Mouse (Mus musculus) lung, adult 2 months (tissue): Measurements from ENCODE around the gene Rell1.

Source experiments
- CTCF ChIP-seq: fragments of 200-500 bp; IDR thresholded peaks from 2 replicates; pipeline ENCODE4 v1.5.1; 2011; ENCODE audit warnings: mild to moderate bottlenecking, low read length, control low read depth; ENCODE audit not compliant: insufficient read depth
- POLR2A ChIP-seq: fragments of 200-500 bp; IDR thresholded peaks from 2 replicates; pipeline ENCODE4 v1.6.1; 2011; ENCODE audit warnings: low read depth, mild to moderate bottlenecking, control low read depth, low read length, borderline replicate concordance; ENCODE audit errors: extremely low read depth

GRCm38 (mm10) chr5:63951421-63951911, 17.2 kb downstream of the Rell1 start:
- TF ChIP-seq CTCF (no peak), POLR2A (no peak)
